Mouse (Mus musculus) B cell, adult 2 months (primary cell): ENCODE results near the gene Pate1.

ENCODE experiments used
- DNase-seq, 2 experiments: peaks; one replicate each; pipeline ENCODE4 v3.0.0; 2022

Gene Pate1

GRCm38 (mm10) chr9:35687013-35687412, at the start of gene Pate1:
Gene Pate1, minus strand, starts transcription at chr9:35687390.
- DNase-seq: no peak

GRCm38 (mm10) chr9:35707265-35707664, 20.1 kb upstream of the Pate1 start:
- no peak for DNase-seq

GRCm38 (mm10) chr9:35691924-35692323, 4.7 kb upstream of the Pate1 start:
- no peak for DNase-seq

GRCm38 (mm10) chr9:35673557-35673956, 13.6 kb downstream of the Pate1 start:
- DNase-seq: no peak

- DNase-seq: no peak
Observed at GRCm38 (mm10) chr9:35648102-35648501, 39.1 kb downstream of the Pate1 start, which contains the start of gene Pate3. Gene Pate3, minus strand, starts transcription at chr9:35648202.
